Mouse (Mus musculus): ENCODE results near the gene Olfr933.

The Olfr933 gene

DNA sequence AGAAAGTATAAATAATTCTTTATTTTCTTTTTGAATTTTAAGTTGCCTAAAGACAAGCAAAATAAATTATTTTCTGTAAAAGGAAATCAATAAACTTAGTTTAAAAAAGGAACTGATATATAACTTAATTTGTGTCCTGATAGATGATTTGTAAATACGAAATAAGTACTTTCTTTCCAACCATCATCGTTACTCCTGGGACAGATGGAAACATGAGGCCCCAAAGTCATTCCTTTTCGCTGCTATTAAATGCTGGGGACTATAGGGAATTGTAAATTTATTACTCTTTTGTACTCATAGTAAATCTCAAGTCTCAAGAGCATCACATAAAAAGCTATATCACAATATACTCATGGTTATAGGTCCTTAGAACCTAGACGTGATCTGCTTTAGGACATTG, at the start of gene Olfr933:
Gene Olfr933 (plus strand): TSS at position 301 of the 400 bp plus-strand sequence.
- no peak for DNase-seq (ENCODE audit: low spot score in 2 of 2)

DNA sequence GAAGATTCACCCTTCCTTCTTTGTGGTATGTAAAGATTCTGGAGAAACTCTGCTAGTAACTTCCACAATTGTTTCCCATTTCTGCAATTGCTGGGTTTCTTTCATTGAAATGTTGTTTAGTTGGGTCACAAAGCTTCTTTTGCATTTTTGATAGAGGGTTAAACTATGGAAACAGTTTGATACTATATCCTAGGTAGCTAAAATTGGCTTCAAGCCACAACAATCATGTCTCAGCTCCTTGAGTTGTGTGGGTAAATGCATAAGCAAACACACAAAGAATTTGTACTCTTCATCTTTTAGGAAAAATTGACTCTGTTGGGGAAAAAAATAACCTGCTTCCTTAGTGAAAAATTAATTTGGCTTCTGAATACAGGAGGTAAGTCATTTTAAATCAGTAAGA, 42.6 kb upstream of the Olfr933 start, which contains the start of gene Olfr930:
Gene Olfr930 (plus strand): TSS at position 301 of the 400 bp plus-strand sequence.
- DNase-seq (ENCODE audit: low spot score in 2 of 2) = no peak

DNA sequence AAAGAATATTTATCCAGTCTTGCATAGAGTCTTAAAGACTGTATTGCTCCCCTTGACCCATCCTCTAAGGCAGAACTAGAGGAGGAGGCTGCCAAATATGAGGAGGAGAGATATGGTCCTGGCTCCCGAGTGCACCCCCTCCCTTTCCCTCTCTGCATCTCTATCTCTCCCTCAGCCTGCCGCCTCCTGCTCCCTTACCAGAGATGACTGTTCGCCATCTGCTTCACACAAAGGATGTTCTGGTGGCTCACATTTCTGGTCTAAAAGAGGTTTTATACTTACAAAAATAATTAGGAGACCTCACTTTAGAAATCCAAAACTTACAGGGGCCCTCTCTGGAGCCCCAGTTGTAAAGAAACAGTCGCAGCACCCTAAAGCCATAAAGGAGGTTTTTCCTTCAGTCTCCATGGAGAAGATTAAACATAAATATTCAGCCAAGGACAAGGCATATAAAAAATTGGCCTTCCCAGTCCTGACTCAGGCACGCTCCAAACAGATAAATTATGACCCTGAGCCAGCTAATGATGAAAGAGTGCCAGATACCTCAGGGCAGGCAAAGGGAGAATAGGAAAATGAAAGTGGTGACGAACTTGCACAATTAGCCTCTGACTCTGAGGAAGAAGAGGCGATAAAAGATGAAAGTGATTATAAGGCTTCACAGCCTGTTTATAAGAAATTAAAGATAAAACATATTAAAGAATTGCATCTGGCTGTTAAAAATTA, 18.6 kb upstream of the Olfr933 start:
- no peak for DNase-seq (ENCODE audit: low spot score in 2 of 2)

DNA sequence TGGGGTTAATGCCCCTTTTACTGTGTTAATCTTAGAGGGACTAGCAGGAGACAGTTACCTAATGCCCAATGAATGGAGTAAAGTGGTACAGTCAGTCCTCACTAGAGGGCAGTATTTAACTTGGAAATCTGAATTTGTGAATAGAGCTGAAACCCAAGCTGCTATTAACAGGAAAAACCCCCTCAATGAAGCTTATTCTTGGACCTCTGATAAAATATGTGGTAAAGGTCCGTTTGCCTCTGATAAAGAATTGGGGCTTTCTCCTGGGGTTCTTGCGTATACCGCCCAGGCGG, 18.0 kb upstream of the Olfr933 start:
- no peak for DNase-seq (ENCODE audit: low spot score in 2 of 2)

DNA sequence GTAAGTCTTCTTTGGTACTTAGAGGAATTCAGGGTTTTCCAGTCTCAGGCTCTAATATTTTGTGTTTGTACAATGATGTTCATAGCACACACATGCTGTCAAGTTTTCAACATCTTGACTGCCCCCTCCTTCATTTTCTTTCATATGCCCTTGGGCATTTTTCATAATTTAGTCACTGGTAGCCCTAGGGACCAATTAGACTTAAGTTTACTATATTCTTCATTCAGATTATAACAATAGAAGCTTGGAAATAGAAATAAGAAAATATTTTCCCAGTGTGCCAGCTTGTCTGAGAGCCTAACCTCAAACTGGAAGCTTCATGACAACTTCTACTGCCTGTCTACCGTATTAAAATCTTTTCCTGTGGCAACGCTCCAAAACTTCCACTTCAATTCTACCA, 16.1 kb downstream of the Olfr933 start, which contains the start of gene Olfr934:
Gene Olfr934 (minus strand): TSS at position 101 of the 400 bp plus-strand sequence.
- DNase-seq (ENCODE audit: low spot score in 2 of 2) = no peak

DNA sequence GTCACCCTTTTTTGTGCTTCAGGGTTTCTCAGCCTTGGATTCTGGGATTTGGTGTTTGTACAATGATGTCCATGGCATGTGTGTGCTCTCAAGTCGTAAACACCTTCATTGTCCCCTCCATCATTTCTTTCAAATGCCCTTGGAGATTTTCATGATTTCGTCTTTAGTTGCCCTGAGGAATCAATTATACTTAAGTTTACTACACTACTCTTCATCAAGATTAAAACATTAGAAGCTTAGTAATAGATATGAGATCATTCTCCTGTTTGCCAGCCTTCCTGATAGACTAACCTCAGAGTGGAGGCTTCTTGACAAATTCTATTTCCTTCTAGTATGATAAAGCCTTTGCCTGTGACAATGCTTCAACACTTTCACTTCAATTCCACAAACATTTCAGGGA, 27.5 kb downstream of the Olfr933 start, which contains the start of gene Olfr935:
Gene Olfr935 (minus strand): TSS at position 101 of the 400 bp plus-strand sequence.
- DNase-seq (ENCODE audit: low spot score in 2 of 2) = no peak

DNA sequence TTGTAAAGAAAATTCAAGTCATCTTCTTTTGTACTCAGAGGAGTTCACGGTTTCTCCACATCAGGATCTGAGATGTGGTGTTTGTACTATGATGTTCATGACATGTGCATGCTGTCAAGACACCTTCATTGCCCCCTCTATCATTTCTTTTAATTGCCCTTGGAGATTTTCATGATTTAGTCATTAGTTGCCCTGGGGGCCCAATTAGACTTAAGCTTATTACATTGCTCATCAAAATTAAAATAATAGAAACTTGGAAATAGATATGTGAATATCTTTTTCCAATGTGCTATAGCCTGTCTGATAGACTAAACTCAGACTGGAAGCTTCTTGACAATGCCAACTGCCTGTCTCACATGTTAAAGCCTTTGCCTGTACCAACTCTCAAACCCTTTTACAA, 51.2 kb downstream of the Olfr933 start, which contains the start of gene Olfr146:
Gene Olfr146 (minus strand): TSS at position 101 of the 400 bp plus-strand sequence.
- no peak for DNase-seq (ENCODE audit: low spot score in 2 of 2)
